Mouse (Mus musculus): ENCODE results near the gene Hps5. TPM values are rescaled to one million over a fixed set of nuclear protein-coding genes. Genes with fewer than 3 reads are reported as not detected.
"Not testable (repeated sequence)": the region's sequence is repeated elsewhere in the genome, so short reads cannot be mapped to it uniquely, and the experiment has no call there.

Hps5 gene
- total and polyA plus RNA-seq, 2 experiments from 2014 or later = 8.9 to 20.3 TPM

DNA sequence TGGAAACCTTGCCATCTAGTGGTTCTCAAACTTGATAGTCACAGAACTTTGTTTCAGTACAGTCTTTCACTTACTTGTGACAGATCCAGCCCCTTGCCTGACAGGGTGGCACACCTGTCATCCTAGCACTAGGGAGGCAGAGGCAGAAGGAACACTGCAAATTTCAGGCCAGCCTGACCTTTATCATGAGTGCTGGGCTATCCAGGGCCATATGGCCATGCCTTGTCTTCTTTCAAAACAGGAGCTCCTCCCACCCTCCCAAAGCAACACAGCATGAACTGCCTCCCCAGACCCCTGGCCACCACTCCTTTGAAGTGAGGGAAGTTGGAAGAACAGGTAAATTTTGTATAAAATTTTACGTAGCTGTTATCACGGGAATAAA is 31.9 kb upstream of the Hps5 start:
- H3K4me2 ChIP-seq (ENCODE audit: low read depth, low read length) = no peak overlapping the region
- H3K27me3 ChIP-seq (ENCODE audit: insufficient read depth, low read length) = no peaks in the 10 kb centered on the region
- 92% methylated on average over 2 of the region's 2 CpGs for WGBS
- H3K4me3 ChIP-seq (ENCODE audit: low read length) = no peak overlapping the region
- no peaks in the 10 kb centered on the region for H3K4me1 ChIP-seq (ENCODE audit: insufficient read depth, low read length)
- no peak for ATAC-seq
- H3K36me3 ChIP-seq (ENCODE audit: insufficient read depth, low read length) = peaks cover 5% of the 10 kb centered on the region
- TF ChIP-seq CTCF (IDR thresholded peaks at IDR 0.05; ENCODE audit: low read depth) = no peak
- no peaks in the 10 kb centered on the region for H3K9me3 ChIP-seq (ENCODE audit: low read length)
- no peak for DNase-seq (ENCODE audit: low spot score)
- H3K27ac ChIP-seq = no peak overlapping the region
- no peak overlapping the region for H3K9ac ChIP-seq (replicated peaks; ENCODE audit: low read length)

DNA sequence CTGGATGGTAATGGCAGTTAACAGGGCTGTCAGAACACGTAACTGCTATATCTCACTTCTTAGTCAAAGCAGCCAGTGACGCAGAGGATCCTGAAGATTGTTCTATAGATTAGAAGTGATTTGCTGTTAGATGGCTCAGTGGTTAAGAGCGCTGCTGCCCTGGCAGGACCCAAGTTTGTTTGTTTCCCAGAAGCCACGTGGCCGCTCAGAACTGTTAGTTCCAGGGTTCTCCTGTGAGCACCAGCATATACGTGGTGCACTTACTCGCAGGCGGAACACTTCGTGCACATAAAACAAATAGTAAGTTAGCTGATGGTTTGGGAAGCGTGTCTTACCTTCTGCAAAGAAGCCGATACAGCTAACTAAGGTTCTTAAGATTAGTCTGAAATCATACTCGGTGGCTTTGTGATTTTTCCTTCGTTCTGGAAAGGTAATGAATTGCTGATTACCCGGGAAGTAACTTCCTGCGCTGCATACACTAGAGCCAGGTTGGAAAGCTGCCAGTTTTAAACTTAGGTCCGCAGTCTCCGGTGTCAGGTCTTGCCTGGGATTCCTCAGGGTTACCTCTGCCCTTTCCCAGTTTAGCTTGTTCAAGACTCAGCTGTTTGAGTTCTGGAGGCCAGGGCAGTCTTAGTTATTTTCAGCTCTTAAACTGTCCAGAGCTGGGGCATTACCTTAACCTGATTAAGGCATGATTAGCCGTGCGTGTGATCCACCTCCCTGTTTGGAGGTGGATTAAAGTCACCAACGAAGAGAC is 31.4 kb upstream of the Hps5 start:
- DNase-seq (ENCODE audit: low spot score) = no peak
- H3K4me1 ChIP-seq (ENCODE audit: insufficient read depth, low read length) = no peaks in the 10 kb centered on the region
- H3K27me3 ChIP-seq (ENCODE audit: insufficient read depth, low read length) = no peaks in the 10 kb centered on the region
- TF ChIP-seq CTCF (IDR thresholded peaks at IDR 0.05; ENCODE audit: low read depth) = no peak
- H3K27ac ChIP-seq = no peak overlapping the region
- H3K9me3 ChIP-seq (ENCODE audit: low read length) = no peaks in the 10 kb centered on the region
- no peak overlapping the region for H3K4me3 ChIP-seq (ENCODE audit: low read length)
- WGBS = 77% methylated on average over 20 of the region's 20 CpGs
- H3K4me2 ChIP-seq (ENCODE audit: low read depth, low read length) = no peak overlapping the region
- H3K9ac ChIP-seq (replicated peaks; ENCODE audit: low read length) = no peak overlapping the region
- no peak for ATAC-seq
- H3K36me3 ChIP-seq (ENCODE audit: insufficient read depth, low read length) = peaks cover 11% of the 10 kb centered on the region

DNA sequence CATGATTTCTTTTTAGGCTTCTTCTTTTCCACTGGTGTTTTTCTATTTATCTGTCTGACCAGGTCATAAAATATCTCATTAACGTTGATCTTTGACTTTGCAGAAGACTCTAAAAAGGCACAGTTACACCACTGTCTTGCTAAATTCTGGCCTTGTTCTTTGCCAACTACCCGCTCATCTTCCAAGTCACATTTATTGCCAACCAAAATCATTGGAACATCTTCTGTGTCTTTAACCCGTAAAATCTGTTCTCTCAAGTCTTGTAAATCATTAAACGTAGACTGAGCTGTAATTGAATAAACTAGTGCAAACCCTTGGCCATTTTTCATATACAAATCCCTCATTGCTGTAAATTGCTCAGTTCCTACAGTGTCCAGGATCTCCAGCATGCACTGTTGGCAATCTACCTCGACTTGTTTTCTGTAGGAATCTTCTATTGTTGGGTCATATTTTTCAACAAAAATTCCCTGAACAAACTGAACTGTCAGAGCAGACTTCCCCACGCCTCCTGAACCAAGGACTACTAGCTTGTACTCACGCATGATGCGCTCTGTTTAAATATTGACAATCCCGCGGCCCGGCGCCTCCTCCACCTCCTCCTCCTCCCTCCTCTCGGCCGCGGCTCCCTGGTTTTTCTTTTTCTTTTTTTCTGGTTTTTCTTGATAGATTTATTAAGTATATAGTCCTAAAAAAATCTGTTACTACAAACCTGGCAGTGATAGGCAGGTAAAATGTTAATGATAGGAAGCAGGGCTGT is 25.2 kb upstream of the Hps5 start:
- H3K27ac ChIP-seq; ATAC-seq; H3K9ac ChIP-seq (replicated peaks; ENCODE audit: low read length); H3K9me3 ChIP-seq (ENCODE audit: low read length); H3K4me3 ChIP-seq (ENCODE audit: low read length); H3K4me1 ChIP-seq (ENCODE audit: insufficient read depth, low read length); H3K27me3 ChIP-seq (ENCODE audit: insufficient read depth, low read length); DNase-seq (ENCODE audit: low spot score); H3K4me2 ChIP-seq (ENCODE audit: low read depth, low read length): not testable (repeated sequence)
- 91% methylated on average over 15 of the region's 15 CpGs for WGBS
- peaks cover 40% of the 10 kb centered on the region for H3K36me3 ChIP-seq (ENCODE audit: insufficient read depth, low read length)

DNA sequence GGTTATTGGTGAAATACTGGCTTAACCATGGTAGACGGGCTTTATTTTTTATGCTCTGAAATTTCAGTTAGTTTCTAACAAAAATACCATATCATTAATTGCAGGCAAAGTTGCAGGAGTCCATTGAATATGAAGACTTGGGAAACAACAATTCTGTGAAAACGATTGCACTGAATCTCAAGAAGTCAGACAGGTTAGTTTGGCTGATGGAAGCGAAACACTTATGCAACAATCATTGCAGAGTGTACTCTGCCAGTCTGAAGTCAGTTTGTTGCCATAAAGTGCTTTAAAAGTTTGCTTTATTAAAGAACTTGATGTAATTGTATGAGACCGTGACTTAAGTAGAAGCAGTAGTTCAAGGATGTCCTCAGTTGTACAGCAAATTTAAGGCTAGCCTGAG is 18.1 kb upstream of the Hps5 start:
- Histone ChIP-seq H3K9ac (replicated peaks; ENCODE audit: low read length) (no peak overlapping the region), H3K9me3 (ENCODE audit: low read length) (no peaks in the 10 kb centered on the region), H3K4me1 (ENCODE audit: insufficient read depth, low read length) (no peaks in the 10 kb centered on the region), H3K4me2 (ENCODE audit: low read depth, low read length) (no peak overlapping the region), H3K27me3 (ENCODE audit: insufficient read depth, low read length) (no peaks in the 10 kb centered on the region), H3K27ac (no peak overlapping the region), H3K4me3 (ENCODE audit: low read length) (no peak overlapping the region), H3K36me3 (ENCODE audit: insufficient read depth, low read length) (peaks cover 60% of the 10 kb centered on the region)
- DNase-seq (ENCODE audit: low spot score) (no peak), ATAC-seq (no peak)
- no peak for TF ChIP-seq CTCF (IDR thresholded peaks at IDR 0.05; ENCODE audit: low read depth)
- 95% methylated on average over 4 of the region's 4 CpGs for WGBS

DNA sequence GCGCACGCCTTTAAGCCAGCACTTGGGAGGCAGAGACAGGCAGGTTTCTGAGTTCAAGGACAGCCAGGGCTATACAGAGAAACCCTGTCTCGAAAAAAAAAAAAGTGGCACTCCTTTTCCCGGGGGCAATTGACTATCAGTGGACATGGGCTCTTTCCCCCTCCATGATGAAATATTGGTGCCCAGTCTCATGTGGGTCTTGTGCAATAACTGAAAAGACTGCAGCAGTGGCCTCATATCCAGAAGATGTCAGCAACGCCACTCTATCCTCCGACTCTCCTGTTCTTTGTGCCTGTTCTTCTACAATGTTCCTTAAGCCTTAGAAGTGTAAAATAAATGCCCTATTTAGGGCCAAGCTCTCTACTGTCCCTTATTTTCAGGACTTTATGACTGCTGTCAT is 14.5 kb upstream of the Hps5 start:
- Histone ChIP-seq H3K27ac (no peak overlapping the region), H3K36me3 (ENCODE audit: insufficient read depth, low read length) (peaks cover 51% of the 10 kb centered on the region), H3K27me3 (ENCODE audit: insufficient read depth, low read length) (no peaks in the 10 kb centered on the region), H3K9me3 (ENCODE audit: low read length) (no peaks in the 10 kb centered on the region), H3K9ac (replicated peaks; ENCODE audit: low read length) (no peak overlapping the region), H3K4me2 (ENCODE audit: low read depth, low read length) (no peak overlapping the region), H3K4me3 (ENCODE audit: low read length) (no peak overlapping the region), H3K4me1 (ENCODE audit: insufficient read depth, low read length) (no peaks in the 10 kb centered on the region)
- ATAC-seq (no peak), DNase-seq (ENCODE audit: low spot score) (no peak)
- 95% methylated on average over 6 of the region's 6 CpGs for WGBS
- TF ChIP-seq CTCF (IDR thresholded peaks at IDR 0.05; ENCODE audit: low read depth) = no peak

DNA sequence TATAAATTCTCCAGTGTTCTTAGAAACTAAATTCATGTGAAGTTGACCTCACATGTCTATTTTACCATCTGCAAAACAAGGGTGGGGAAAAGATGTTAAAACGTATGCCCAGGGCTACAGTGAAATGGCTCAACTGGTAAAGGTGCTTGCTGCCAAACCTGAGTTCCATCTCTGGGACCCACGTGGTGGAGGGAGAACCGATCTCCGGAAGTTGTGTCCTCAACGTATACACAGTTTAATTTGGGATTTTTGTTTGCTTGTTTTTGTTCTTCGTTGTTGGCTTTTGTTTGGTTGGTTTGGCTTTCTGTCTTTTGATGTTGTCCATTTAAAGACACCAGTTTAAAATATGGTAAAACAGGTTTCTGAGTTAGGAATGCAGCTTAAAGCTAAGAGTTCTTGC is 915 bp upstream of the Hps5 start:
- H3K27ac ChIP-seq = no peak overlapping the region
- WGBS = 56% methylated on average over 6 of the region's 6 CpGs
- peak overlapping the region; percentile 98 for H3K4me2 ChIP-seq (ENCODE audit: low read depth, low read length)
- peak overlapping the region; percentile 87 for H3K9ac ChIP-seq (replicated peaks; ENCODE audit: low read length)
- no peaks in the 10 kb centered on the region for H3K9me3 ChIP-seq (ENCODE audit: low read length)
- ATAC-seq (no peak), DNase-seq (ENCODE audit: low spot score) (no peak)
- TF ChIP-seq CTCF (IDR thresholded peaks at IDR 0.05; ENCODE audit: low read depth) = no peak
- H3K4me3 ChIP-seq (ENCODE audit: low read length) = peak overlapping the region; percentile 98
- H3K36me3 ChIP-seq (ENCODE audit: insufficient read depth, low read length) = peaks cover 4% of the 10 kb centered on the region; the same call in 1 of the 2 replicates
- H3K4me1 ChIP-seq (ENCODE audit: insufficient read depth, low read length) = no peaks in the 10 kb centered on the region; the same call in 1 of the 2 replicates
- H3K27me3 ChIP-seq (ENCODE audit: insufficient read depth, low read length) = no peaks in the 10 kb centered on the region

All from hindbrain, postnatal 0 days (tissue).